Mouse (Mus musculus) neural tube, embryonic 11.5 days (tissue): Measurements from ENCODE around the gene Vps50. TPM values are rescaled to one million over a fixed set of nuclear protein-coding genes. Genes with fewer than 3 reads are reported as not detected.
"Not testable (repeated sequence)": the region's sequence is repeated elsewhere in the genome, so short reads cannot be mapped to it uniquely, and the experiment has no call there.

ENCODE experiments used
- ATAC-seq: fragments of 200-750 bp; cut with Nextera tagmentation; 2 replicates; pipeline ENCODE4 v1.8.0; 2017; ENCODE audit warnings: moderate number of reproducible peaks, mild to moderate bottlenecking, moderate TSS enrichment, moderate library complexity; ENCODE audit not compliant: insufficient read depth, low FRiP score, low TSS enrichment
- DNase-seq: peaks from one replicate; pipeline ENCODE4 v3.0.0-alpha.2; 2015; ENCODE audit warnings: low spot score
- H3K27ac ChIP-seq: fragments of 300-500 bp; sonication (generic); 2 replicates; pipeline ENCODE4 v1.5.1; 2014; ENCODE audit warnings: low read depth, mild to moderate bottlenecking, low read length
- H3K27me3 ChIP-seq: fragments of 300-500 bp; sonication (generic); 2 replicates; pipeline ENCODE4 v1.6.1; 2014; ENCODE audit warnings: mild to moderate bottlenecking, low read length, mixed read lengths; ENCODE audit not compliant: control insufficient read depth, insufficient read depth
- H3K36me3 ChIP-seq: fragments of 300-500 bp; sonication (generic); 2 replicates; pipeline ENCODE4 v1.6.1; 2014; ENCODE audit warnings: mild to moderate bottlenecking, low read length, moderate library complexity, mixed read lengths; ENCODE audit not compliant: control insufficient read depth, insufficient read depth
- H3K4me1 ChIP-seq: fragments of 300-500 bp; sonication (generic); 2 replicates; pipeline ENCODE4 v1.6.1; 2014; ENCODE audit warnings: low read length, mixed read lengths; ENCODE audit not compliant: control insufficient read depth, insufficient read depth
- H3K4me2 ChIP-seq: fragments of 300-500 bp; sonication (generic); 2 replicates; pipeline ENCODE4 v1.6.1; 2014; ENCODE audit warnings: low read depth, mild to moderate bottlenecking, moderate library complexity
- H3K4me3 ChIP-seq: fragments of 300-500 bp; sonication (generic); 2 replicates; pipeline ENCODE4 v1.5.1; 2014; ENCODE audit warnings: low read depth, low read length
- H3K9ac ChIP-seq: fragments of 300-500 bp; sonication (generic); 2 replicates; pipeline ENCODE4 v1.6.1; 2014; ENCODE audit warnings: mild to moderate bottlenecking, low read length
- H3K9me3 ChIP-seq: fragments of 300-500 bp; sonication (generic); 2 replicates; pipeline ENCODE4 v1.6.1; 2016; ENCODE audit warnings: low read length; ENCODE audit not compliant: control insufficient read depth
- WGBS: fragments of 180-500 bp; shearing (Covaris S2); extraction: QIAGEN DNeasy Blood & Tissue Kit; methylation state at CpG from one replicate; pipeline ENCODE4 v1.1.7; 2014; 5-methylcytosine and 5-hydroxymethylcytosine counted together
- polyA plus RNA-seq: library from polyadenylated mRNA; unstranded; fragments of >200 nt; fragmentation: Nextera tagmentation; extraction: Ambion mirVana; gene quantifications from 2 replicates; pipeline ENCODE4 v1.2.1, GENCODE M21; 2014

Vps50 gene
- polyA plus RNA-seq, 1 experiment from 2014 or later: 41.8 TPM

- H3K4me2 ChIP-seq, DNase-seq, H3K9me3 ChIP-seq, H3K4me1 ChIP-seq, H3K4me3 ChIP-seq, H3K9ac ChIP-seq, H3K27me3 ChIP-seq, H3K27ac ChIP-seq, H3K36me3 ChIP-seq: not testable (repeated sequence)
- peak; percentile 77 for ATAC-seq
- WGBS: 63% methylated on average over 11 of the region's 13 CpGs
These were observed 122.5 kb downstream of the Vps50 start for GRCm38 (mm10) chr6:3620428-3621387.

Other genes with a start within 250 kb of the Vps50 start
- 0.11 and 0.65 TPM in 2 replicates for gene Samd9l, start 98.8 kb upstream of the Vps50 start, polyA plus RNA-seq
- gene Hepacam2, start 84 bp upstream of the Vps50 start, polyA plus RNA-seq: 0.73 and 1.8 TPM in 2 replicates